Mouse (Mus musculus) midbrain, embryonic 15.5 days (tissue): ENCODE measurements around the gene Npepl1. TPM values are rescaled to one million over a fixed set of nuclear protein-coding genes. Genes with fewer than 3 reads are reported as not detected.

Experiments
- ATAC-seq: fragments of 200-750 bp; cut with Nextera tagmentation; replicated peaks from 2 replicates; pipeline ENCODE4 v1.8.0; 2017; ENCODE audit warnings: moderate TSS enrichment
- H3K27ac ChIP-seq: fragments of 300-500 bp; sonication (generic); 2 replicates; pipeline ENCODE4 v1.5.1; 2015; ENCODE audit warnings: mild to moderate bottlenecking, inconsistent platforms
- H3K27me3 ChIP-seq: fragments of 300-500 bp; sonication (generic); replicated peaks from 2 replicates; pipeline ENCODE4 v1.6.1; 2015; ENCODE audit warnings: inconsistent platforms
- H3K36me3 ChIP-seq: fragments of 300-500 bp; sonication (generic); replicated peaks from 2 replicates; pipeline ENCODE4 v1.6.1; 2015; ENCODE audit warnings: inconsistent platforms
- H3K4me1 ChIP-seq: fragments of 300-500 bp; sonication (generic); 2 replicates; pipeline ENCODE4 v1.6.1; 2015; ENCODE audit warnings: inconsistent platforms
- H3K4me2 ChIP-seq: fragments of 300-500 bp; sonication (generic); 2 replicates; pipeline ENCODE4 v1.6.1; 2015; ENCODE audit warnings: inconsistent platforms, mild to moderate bottlenecking, moderate library complexity
- H3K4me3 ChIP-seq: fragments of 300-500 bp; sonication (generic); 2 replicates; pipeline ENCODE4 v1.5.1; 2015; ENCODE audit warnings: mild to moderate bottlenecking, inconsistent platforms
- H3K9ac ChIP-seq: fragments of 300-500 bp; sonication (generic); 2 replicates; pipeline ENCODE4 v1.6.1; 2015; ENCODE audit warnings: mild to moderate bottlenecking, inconsistent platforms
- H3K9me3 ChIP-seq: fragments of 300-500 bp; sonication (generic); 2 replicates; pipeline ENCODE4 v1.6.1; 2016; ENCODE audit warnings: inconsistent platforms
- WGBS: fragments of 180-500 bp; shearing (Covaris S2); methylation state at CpG from one replicate; pipeline ENCODE4 v1.1.7; 2015; ENCODE audit warnings: mixed read lengths; 5-methylcytosine and 5-hydroxymethylcytosine counted together
- polyA plus RNA-seq: library from polyadenylated mRNA; unstranded; fragments of >200 nt; fragmentation: Nextera tagmentation; extraction: Ambion mirVana; gene quantifications from 2 replicates; pipeline ENCODE4 v1.2.1, GENCODE M21; 2015

Npepl1 gene
- polyA plus RNA-seq: 17.4 and 19.6 TPM in 2 replicates

GRCm38 (mm10) chr2:174109991-174110782 is at the start of gene Npepl1:
TSS of gene Npepl1 (plus strand) at chr2:174110349.
- no peaks in the 10 kb centered on the region for H3K9me3 ChIP-seq
- H3K27me3 ChIP-seq: no peaks in the 10 kb centered on the region
- ATAC-seq: peak; percentile 86
- peak within 1 kb of the TSS; percentile 44 for H3K4me3 ChIP-seq
- H3K9ac ChIP-seq: peak within 1 kb of the TSS; percentile 45
- peak within 1 kb of the TSS; percentile 22 for H3K27ac ChIP-seq
- H3K4me1 ChIP-seq: peaks cover 12% of the 10 kb centered on the region
- H3K36me3 ChIP-seq: no peaks in the 10 kb centered on the region
- H3K4me2 ChIP-seq: peak within 1 kb of the TSS; percentile 78
- WGBS: 2% methylated on average over 88 of the region's 90 CpGs

GRCm38 (mm10) chr2:174061219-174061618 is 48.9 kb upstream of the Npepl1 start:
- H3K9me3 ChIP-seq: no peaks in the 10 kb centered on the region
- no peak overlapping the region for H3K9ac ChIP-seq
- no peak overlapping the region for H3K27ac ChIP-seq
- no peaks in the 10 kb centered on the region for H3K4me1 ChIP-seq
- 0 out of 2 replicates have a peak, but pooled peaks have one; percentile 30 for ATAC-seq
- H3K36me3 ChIP-seq: no peaks in the 10 kb centered on the region
- 19% methylated on average over 2 of the region's 2 CpGs for WGBS
- H3K4me3 ChIP-seq: no peak overlapping the region
- no peaks in the 10 kb centered on the region for H3K27me3 ChIP-seq
- no peak overlapping the region for H3K4me2 ChIP-seq

- H3K4me2 ChIP-seq: no peak overlapping the region
- H3K36me3 ChIP-seq: no peaks in the 10 kb centered on the region
- no peaks in the 10 kb centered on the region for H3K27me3 ChIP-seq
- H3K4me3 ChIP-seq: no peak overlapping the region
- H3K27ac ChIP-seq: no peak overlapping the region
- H3K9ac ChIP-seq: no peak overlapping the region
- no peaks in the 10 kb centered on the region for H3K4me1 ChIP-seq
- ATAC-seq: no peak
- 86% methylated on average over 6 of the region's 6 CpGs for WGBS
- no peaks in the 10 kb centered on the region for H3K9me3 ChIP-seq
These were observed 47.1 kb upstream of the Npepl1 start for GRCm38 (mm10) chr2:174063074-174063473.

- no peaks in the 10 kb centered on the region for H3K27me3 ChIP-seq
- H3K9me3 ChIP-seq: no peaks in the 10 kb centered on the region
- no peak overlapping the region for H3K4me2 ChIP-seq
- WGBS: 84% methylated on average over 9 of the region's 9 CpGs
- H3K4me1 ChIP-seq: no peaks in the 10 kb centered on the region
- no peak for ATAC-seq
- no peaks in the 10 kb centered on the region for H3K36me3 ChIP-seq
- H3K27ac ChIP-seq: no peak overlapping the region
- no peak overlapping the region for H3K4me3 ChIP-seq
- H3K9ac ChIP-seq: no peak overlapping the region
These were observed 46.5 kb upstream of the Npepl1 start for GRCm38 (mm10) chr2:174063527-174064211.

- no peak overlapping the region for H3K9ac ChIP-seq
- no peak overlapping the region for H3K27ac ChIP-seq
- no peaks in the 10 kb centered on the region for H3K36me3 ChIP-seq
- no peaks in the 10 kb centered on the region for H3K4me1 ChIP-seq
- no peaks in the 10 kb centered on the region for H3K9me3 ChIP-seq
- no peak for ATAC-seq
- no peak overlapping the region for H3K4me2 ChIP-seq
- WGBS: 82% methylated on average over 6 of the region's 6 CpGs
- H3K4me3 ChIP-seq: no peak overlapping the region
- H3K27me3 ChIP-seq: no peaks in the 10 kb centered on the region
These were observed 42.2 kb upstream of the Npepl1 start for GRCm38 (mm10) chr2:174067793-174068419.

- Histone ChIP-seq H3K27ac (no peak overlapping the region), H3K36me3 (no peaks in the 10 kb centered on the region), H3K27me3 (no peaks in the 10 kb centered on the region), H3K9me3 (no peaks in the 10 kb centered on the region), H3K4me2 (no peak overlapping the region), H3K4me3 (no peak overlapping the region), H3K9ac (no peak overlapping the region), H3K4me1 (peaks cover 9% of the 10 kb centered on the region)
- 69% methylated on average over 3 of the region's 3 CpGs for WGBS
- ATAC-seq: no peak
These were observed 40.6 kb upstream of the Npepl1 start for GRCm38 (mm10) chr2:174069532-174070049.

- WGBS: 91% methylated on average over 5 of the region's 5 CpGs
These were observed 38.7 kb upstream of the Npepl1 start for GRCm38 (mm10) chr2:174071406-174071805.

GRCm38 (mm10) chr2:174073156-174073790 is 36.9 kb upstream of the Npepl1 start:
- H3K4me2 ChIP-seq: no peak overlapping the region
- no peaks in the 10 kb centered on the region for H3K9me3 ChIP-seq
- H3K27me3 ChIP-seq: no peaks in the 10 kb centered on the region
- H3K4me1 ChIP-seq: peaks cover 37% of the 10 kb centered on the region
- no peak overlapping the region for H3K9ac ChIP-seq
- ATAC-seq: no peak
- no peak overlapping the region for H3K27ac ChIP-seq
- no peaks in the 10 kb centered on the region for H3K36me3 ChIP-seq
- 75% methylated on average over 5 of the region's 5 CpGs for WGBS
- no peak overlapping the region for H3K4me3 ChIP-seq

More at GRCm38 (mm10) chr2:174071406-174071805, 38.7 kb upstream of the Npepl1 start:
- H3K4me3 ChIP-seq: no peak overlapping the region
- no peak overlapping the region for H3K27ac ChIP-seq
- no peak for ATAC-seq
- H3K36me3 ChIP-seq: no peaks in the 10 kb centered on the region
- peaks cover 22% of the 10 kb centered on the region for H3K4me1 ChIP-seq
- no peak overlapping the region for H3K9ac ChIP-seq
- H3K27me3 ChIP-seq: no peaks in the 10 kb centered on the region
- no peaks in the 10 kb centered on the region for H3K9me3 ChIP-seq
- H3K4me2 ChIP-seq: no peak overlapping the region

GRCm38 (mm10) chr2:174074621-174075020 is 35.5 kb upstream of the Npepl1 start:
- H3K36me3 ChIP-seq: no peaks in the 10 kb centered on the region
- H3K27me3 ChIP-seq: no peaks in the 10 kb centered on the region
- H3K4me2 ChIP-seq: peak overlapping the region; percentile 83
- H3K27ac ChIP-seq: peak overlapping the region; percentile 89
- no peaks in the 10 kb centered on the region for H3K9me3 ChIP-seq
- ATAC-seq: 0 out of 2 replicates have a peak, but pooled peaks have one; percentile 15
- H3K4me3 ChIP-seq: peak overlapping the region; percentile 69
- 3% methylated on average over 8 of the region's 13 CpGs for WGBS
- H3K9ac ChIP-seq: peak overlapping the region; percentile 50
- H3K4me1 ChIP-seq: peaks cover 41% of the 10 kb centered on the region

- WGBS: under 1% methylated on average over 22 of the region's 22 CpGs
- no peaks in the 10 kb centered on the region for H3K36me3 ChIP-seq
- H3K4me2 ChIP-seq: peak overlapping the region; percentile 83
- no peaks in the 10 kb centered on the region for H3K27me3 ChIP-seq
- peak overlapping the region; percentile 50 for H3K9ac ChIP-seq
- peak overlapping the region; percentile 69 for H3K4me3 ChIP-seq
- H3K27ac ChIP-seq: peak overlapping the region; percentile 89
- H3K4me1 ChIP-seq: peaks cover 41% of the 10 kb centered on the region
- ATAC-seq: 0 out of 2 replicates have a peak, but pooled peaks have one; percentile 1
- H3K9me3 ChIP-seq: no peaks in the 10 kb centered on the region
These were observed 35.0 kb upstream of the Npepl1 start for GRCm38 (mm10) chr2:174075072-174075570.

- Histone ChIP-seq H3K27me3 (no peaks in the 10 kb centered on the region), H3K9ac (peak within 1 kb of the TSS; percentile 74), H3K36me3 (no peaks in the 10 kb centered on the region), H3K27ac (peak within 1 kb of the TSS; percentile 89), H3K4me1 (peaks cover 47% of the 10 kb centered on the region), H3K9me3 (no peaks in the 10 kb centered on the region), H3K4me2 (peak within 1 kb of the TSS; percentile 83), H3K4me3 (peak within 1 kb of the TSS; percentile 69)
- under 1% methylated on average over 32 of the region's 32 CpGs for WGBS
- ATAC-seq: peak; percentile 91
These were observed 34.3 kb upstream of the Npepl1 start, which contains the start of gene Stx16 for GRCm38 (mm10) chr2:174075673-174076432. TSS of gene Stx16 (plus strand) at chr2:174076308.
